Mouse (Mus musculus) cerebellum, postnatal 4 days (tissue): ENCODE measurements at regions not wholly inside any gene's neighbourhood (a gene's known extent, or its start where the extent isn't known, plus 50 kb on each side); places are given as distances from the start of the nearest gene placed in this dataset.

Experiments used
- DNase-seq, 2 experiments: peaks; one replicate each; pipeline ENCODE4 v3.0.0; 2022; ENCODE audit warnings: low spot score in 2 of 2, mixed read lengths in 1 of 2

DNA sequence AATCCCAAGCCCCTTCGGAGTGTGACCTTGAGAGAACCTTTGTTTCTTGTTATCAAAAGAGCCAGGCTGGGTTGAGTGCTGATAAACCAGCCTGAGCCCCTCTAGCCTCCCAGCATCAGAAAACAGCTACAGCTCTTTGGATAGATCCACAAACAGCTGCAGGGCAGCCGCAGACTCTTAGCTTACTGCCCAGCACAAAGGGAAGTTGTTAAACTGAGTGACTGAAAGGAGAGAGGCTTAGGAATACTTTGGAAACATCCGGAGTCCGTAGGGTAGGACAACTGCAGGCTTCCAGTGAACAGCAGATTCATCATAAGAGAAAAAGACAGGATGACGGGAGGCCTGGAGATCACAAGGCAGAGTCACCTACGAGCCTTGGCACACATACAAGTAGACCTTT lies 166.9 kb upstream of the Tyw5 start:
- DNase-seq: no peak

DNA sequence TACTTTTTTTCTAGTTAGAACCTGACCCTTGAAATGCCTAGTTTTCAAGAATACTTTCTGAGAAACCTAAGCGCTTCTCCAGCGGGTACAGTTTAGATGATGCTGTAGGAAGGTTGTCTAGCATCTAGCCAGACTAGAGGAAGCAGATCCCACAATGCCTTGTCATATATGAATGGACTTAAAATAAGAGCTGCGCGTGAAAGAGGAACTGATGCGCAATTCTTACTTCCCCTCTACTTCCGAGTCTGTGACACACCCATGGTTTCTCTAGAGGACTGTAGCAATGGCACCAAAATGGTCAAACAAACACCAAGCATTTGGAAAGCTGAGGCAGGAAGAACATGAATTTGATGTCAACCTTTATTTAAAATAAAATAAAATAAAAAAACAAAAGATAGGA lies 167.6 kb upstream of the Tyw5 start:
- DNase-seq: no peak

DNA sequence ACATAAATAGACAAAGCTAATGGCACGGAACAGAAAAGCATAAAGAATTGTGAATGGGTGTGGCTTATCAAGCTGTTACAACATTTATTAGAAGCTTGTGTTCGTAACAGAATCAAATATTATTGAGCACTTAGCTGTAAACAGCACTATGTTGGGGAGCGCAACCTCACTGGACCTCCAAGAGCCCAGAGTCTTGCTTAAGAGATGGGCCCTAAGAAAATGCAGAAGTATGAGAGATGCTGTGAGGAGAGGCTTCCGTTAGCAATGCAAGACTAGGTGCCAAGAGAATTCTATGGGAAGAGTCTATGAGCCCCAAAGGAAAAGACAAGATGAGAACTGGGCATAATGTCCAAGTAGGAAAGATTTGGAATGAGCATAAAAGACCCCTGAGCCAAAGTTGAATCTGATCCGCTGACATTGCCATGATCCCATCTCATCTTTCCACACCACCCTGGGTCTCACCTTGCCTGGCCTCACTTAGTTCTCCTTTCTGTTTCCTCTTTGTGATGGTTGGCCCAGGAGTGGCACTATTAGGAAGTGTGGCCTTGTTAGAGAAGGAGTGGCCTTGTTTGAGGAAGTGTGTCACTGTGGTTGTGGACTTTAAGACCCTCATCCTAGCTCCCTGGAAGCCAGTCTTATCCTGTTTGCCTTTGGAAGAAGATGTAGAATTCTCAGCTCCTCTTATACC lies 169.3 kb upstream of the Tyw5 start:
- no peak for DNase-seq

DNA sequence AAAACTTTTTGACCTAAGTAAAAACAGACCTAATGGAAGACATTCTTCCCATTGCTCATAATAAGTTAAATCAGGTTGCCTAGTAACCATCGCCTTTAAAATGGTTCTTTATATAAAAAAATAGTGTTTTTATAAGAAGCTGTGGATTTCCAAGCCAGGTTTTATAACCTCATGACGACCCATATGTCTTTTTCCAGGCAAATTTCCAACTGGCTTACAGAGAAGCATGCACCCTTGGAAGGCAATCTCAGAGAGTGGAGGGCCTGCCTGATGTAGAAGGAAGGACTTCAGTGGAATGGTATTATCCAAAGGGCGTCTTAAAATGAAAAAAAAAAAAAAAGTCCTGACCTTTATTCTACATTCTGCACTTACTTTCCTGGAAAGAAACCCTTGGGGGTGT lies 172.2 kb upstream of the Tyw5 start:
- no peak for DNase-seq

DNA sequence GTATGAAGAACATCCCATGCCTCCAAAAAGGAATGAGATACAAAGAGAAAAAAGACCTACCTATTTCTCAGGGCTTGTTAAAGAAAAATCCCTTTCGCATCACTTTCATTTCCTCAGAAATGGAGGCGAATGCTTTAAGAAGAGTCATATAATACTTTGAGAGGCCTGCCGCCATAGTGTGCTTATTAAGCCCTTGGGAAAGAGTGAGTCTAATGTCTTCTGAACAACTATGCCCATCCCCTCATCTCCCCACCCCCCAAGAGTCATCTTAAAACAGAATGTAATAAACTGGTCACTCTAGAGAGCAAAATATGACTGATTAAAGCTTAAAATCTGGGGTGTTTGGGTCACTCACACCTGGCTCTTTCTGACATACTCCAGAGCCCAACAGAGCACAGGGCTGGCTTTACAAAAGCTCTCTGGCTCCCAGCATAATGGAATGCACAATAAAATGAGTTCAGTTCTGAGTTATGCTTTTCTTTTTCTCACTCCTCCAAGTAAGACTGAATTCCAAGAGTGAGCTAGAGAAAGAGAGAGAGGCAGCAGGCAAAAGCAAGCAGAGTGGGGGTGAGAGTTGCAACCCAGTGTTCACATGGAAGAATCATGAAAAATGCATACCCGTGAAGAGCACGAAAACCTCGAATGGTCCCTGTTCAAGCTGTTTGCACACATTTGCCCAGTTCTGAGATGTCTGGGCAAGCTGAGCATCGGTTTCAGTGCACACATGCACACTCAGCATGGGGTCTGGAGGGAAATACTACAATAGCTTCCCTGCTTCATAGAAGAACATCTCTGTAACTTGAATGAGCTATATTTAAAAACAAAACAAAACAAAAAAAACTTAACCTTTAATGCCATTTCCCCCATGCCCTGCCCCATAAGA lies 180.0 kb upstream of the Spats2l start:
- DNase-seq: no peak

DNA sequence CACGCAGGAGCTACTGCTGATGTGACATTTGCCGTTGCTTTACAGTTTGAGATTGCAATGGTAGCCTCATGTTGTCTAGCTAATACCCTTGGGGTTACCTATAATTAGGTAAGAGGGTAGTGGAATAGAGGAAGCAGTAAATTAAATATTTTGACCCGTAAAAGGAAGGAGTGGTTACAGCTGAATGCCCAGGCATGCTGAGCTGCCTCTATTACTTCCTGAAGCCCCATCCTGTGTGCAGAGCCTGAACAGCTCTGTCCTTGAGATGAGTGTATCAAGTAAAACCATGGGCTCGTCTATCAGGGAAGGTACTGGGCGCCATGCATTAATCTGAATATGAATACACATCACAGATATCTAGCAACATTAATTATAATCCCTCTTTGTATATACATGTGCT lies 179.1 kb upstream of the Spats2l start:
- DNase-seq: no peak

DNA sequence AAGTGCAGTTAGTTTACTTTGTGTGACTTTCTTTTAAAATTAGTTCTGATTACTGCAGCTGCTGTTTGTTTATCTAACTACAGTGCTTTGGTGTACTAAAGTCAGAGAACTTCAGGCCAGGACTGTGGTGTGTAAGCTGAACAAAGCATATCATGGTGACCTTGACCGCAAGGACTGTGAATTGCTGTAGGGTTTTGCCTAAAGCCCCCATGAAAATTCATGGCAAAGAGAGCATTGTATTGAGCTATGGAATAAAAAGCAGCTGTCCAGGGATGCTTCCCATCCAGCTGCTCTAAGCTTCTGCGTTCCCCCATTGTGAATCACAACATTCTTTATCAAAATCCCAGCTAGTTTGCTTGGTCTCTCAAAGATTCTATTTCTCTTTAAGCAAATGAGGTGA lies 173.0 kb upstream of the Spats2l start:
- no peak for DNase-seq

DNA sequence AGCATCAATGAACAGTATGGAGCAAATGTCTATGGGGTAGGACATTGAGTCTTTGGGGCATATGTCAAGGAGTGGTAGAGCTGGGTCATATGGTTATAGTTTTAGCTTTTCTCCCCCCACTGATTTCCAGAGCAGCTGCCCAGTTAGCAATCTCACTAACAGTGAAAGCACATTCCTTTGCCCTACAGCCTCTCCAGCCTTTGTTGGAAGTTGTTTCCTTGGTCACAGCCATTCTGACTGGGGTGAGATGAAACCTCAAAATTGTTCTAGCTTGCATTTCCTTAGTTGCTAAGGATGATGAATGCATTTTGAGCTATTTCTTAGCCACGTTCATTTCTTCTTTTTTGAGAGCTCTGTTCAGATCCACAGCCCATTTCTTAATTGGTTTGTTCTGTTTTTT lies 168.4 kb upstream of the Spats2l start:
- DNase-seq: no peak

DNA sequence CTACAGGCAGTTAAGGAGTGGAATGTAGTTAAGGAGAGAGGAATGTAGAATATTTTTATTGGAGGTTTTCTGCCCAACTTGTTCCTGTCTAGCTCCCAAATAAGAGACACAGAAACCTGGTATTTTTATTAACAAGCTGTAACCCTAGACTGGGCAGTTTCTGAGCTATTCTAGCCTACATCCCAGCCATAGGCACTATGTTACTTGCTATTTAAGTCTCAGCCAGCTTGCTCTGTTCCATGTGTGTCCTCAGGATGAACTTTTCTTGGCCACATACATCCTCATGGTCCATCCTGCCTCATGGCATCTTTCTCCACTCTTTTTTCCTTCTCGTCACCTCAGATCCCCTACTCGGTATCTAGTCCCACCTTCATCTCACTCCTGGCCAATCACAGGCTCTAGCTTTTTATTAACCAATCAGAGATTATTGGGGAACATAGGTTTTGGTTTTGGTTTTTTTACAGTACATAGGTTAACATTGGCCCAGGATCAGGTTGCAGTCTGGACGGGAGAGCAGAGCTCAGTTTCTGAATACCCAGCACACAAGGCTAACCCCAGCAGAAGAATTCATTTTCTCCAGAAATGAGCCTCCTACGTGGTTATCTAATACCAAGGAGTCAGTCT lies 167.8 kb upstream of the Spats2l start:
- DNase-seq: no peak

DNA sequence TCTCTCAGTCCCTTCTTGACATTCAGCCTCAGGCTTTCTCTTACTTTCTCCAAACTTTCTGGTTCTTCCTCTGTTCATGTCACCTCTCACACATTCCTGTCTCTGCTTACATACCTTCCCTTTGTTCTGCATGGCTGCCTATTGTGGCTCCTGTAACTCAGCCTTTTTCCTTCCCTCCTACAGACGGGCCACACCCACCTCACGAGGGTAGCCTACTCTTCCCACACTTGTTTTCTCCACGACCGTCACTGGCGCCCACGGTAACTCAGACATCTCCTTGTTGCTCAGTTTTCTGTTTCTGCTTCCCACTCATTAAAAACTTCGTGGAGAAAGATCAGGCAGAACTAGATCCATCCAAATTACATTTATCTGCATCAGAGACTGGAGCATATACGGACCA lies 166.9 kb upstream of the Spats2l start:
- no peak for DNase-seq

DNA sequence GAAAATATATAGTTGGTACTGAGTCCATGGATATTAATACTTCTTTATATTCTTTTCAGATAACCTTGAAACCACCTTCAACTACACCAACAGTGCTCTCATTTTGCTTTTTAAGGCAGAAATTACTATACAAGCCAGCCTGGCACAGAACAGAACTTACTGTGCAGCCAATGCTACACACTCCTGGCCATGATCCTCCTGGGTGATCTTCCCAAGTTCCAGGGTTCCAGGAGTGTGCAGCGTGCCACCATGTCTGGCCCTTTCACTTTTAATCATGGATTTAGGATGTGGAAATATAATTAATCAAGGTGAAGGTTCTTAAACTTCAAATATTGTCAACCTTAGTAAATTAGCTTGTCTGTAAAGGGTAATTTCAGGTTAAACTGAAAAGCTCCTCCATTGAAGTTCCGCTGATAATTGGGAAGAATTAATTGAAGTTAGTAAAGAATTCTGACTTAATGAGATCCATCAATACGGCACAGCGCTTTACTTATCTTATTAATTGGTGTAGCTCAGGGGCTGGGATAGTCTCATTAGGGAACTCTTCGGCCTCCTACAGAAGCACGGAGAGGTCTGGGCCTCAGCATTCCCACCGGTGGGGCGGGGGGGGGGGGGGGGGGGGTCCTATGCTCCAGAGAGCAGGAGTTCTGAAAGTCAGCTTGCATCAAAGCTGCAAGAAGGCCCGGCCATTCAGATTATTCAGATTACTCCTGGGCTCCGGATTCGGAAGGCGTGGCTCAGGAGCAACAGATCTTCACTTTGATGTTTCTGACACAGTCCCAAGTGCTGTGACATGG lies 166.1 kb upstream of the Spats2l start:
- no peak for DNase-seq

DNA sequence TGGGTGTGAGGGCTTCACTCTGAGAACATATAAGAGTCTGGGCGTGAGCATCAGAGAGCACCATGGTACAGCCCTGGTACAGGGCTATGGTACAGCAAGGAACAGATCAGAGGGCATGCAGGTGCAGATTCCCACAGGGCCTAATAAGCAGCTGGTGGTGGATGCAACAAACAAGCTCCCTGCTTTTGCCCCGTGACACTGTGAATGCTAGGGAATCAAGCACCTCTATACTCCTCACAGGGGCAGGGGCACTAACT lies 165.6 kb upstream of the Spats2l start:
- DNase-seq: no peak

DNA sequence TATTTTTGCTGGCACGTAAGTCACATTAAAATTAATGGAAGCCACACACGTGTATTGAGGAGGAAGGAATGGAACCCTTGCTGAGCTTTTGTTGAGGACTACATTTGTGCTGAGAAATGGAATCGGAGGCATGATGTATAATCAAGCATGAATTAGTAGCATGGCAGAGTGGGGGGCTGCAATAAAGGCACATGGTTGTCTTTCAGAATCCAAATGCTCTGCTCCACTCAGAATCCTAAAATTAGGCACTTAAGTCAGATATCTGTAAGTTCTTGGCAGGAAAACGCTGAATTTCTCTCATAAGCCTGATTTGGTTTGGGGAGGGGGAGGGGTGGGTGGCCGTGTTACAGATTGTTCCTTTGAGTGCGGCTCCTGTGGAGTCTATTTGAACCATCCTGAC lies 164.7 kb upstream of the Spats2l start:
- no peak for DNase-seq

DNA sequence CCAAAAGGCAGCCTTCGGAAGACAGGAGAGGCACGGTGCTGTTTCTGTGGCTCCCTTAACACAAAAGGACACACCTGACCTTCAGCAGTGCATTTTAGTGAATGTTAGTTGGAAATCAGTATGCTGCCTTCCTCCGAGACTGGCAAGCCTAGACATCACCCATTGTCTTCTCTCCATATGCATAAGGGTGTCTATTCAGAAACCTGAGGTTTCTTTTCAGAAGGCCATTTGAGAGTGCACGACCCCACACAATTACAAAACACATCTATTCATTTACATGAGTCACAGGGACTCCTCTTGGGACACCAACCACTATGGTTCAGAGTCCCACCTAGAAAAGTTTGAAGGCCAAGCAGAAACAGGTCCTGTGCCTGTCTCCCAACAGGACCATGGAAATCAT lies 161.8 kb upstream of the Spats2l start:
- DNase-seq: no peak

DNA sequence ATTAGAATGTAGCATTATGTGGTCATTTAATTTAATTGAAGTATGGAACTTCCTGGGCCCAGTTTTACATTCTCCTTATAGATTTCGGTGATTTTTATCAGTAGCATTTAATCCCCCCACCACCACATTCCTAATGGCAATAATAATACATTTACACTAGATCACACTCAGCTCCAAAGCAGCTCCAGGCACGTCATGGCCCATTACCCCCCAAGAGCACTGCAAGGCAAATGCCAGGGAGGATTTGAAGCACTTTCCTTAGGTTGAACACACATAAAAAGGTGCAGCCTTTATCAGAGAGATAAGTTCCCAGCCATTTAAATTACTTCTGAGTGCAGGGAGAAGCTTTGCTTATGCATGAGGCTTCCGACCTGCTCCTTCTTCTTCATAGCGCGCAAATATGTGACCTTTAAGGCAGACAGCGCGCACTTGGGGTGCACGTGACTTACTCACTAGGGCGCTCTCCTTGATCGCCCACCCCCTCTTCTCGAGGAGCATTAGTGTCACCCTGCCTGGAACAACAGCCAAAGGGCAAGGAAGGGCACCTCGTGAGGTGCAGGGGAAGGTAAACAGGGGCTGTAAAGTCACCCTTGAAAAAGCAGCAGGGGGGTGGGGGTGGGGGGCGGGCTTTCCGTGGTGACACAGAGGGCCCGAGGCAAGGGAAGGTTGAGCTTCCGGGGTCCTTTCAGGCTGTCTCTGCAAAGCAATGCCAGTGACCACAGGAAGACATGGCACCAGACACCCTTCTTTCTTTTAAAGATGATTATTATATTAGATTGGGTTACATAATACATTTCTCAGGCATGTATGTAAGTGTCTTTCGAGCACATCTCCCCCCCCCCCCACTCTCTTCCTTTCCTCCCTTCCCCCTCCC lies 160.8 kb upstream of the Spats2l start:
- no peak for DNase-seq

DNA sequence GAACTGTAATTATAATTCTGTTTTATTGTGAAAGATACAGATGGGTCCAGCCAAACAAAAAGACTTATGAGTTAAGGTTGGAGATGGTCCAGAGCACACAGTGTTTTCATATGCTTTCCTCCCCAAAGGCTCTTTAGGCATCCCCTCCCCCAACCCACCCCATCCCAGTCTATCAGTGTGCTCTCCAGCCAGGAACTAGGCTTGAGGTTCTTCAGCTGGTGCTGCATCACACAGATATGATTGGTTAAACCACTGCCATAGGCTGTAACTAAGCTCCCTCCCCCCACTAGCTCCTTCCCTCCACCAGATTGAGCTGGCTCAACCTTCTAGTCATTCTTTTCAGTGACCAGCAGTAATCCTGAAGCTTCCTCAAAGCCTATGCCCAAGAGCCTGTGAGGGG lies 158.8 kb upstream of the Spats2l start:
- no peak for DNase-seq

DNA sequence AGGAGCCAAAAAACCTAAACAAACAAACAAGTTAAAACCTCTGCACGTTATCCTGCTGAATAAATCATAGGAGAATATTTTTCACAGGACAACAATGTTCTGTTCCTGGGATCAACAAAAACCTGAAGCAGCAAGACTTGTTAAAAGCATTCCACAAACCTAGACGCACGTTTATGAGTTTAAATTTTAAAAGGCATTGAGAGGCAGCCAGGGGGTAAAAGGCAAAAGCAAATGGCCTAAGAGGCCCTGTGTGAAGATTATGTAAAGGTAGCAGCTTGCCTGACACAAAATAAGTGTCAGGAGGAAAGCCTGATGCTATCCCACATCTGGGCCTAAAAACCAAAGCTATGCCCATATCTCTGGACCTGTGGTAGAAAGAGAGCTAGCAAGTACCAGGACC lies 156.6 kb upstream of the Spats2l start:
- DNase-seq: no peak

DNA sequence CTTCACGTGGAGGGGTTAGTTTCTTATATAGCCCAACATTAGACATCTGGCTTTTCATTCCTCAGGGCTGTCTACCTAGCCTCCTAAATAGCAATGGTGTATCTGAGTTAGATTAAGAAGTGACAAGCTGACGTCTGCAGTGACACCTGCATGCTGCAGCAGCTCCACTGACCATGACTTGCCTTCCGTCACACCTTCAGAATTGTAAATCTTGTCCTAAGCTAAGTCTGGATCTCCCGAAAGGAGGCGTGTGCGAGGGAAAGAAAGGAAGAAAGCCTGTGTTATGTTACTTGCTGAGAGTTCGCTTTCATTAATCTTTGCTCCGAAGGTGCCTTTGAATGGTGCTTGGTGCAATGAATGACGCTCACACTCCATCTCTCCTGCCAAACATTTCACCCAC lies 151.4 kb upstream of the Spats2l start:
- DNase-seq: no peak

DNA sequence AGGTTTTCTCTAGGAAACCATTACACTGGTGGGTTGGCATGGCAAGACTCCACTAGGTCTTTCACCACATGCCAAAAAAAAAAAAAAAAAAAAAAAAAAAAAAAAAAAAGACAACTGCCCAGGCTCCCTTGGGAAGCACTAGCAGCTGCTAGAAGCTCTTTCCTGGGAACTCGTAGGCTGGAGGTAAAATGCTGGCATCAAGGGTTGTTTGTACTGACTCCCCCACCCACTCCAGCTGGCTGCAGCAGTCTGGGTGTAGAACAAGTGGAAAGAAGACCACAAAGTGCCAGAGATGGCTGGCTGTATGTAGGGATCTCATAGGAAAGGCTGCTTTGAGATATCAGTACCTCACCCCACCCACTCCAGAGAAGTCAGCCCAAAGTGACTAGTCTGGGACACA lies 140.0 kb upstream of the Spats2l start:
- no peak for DNase-seq

DNA sequence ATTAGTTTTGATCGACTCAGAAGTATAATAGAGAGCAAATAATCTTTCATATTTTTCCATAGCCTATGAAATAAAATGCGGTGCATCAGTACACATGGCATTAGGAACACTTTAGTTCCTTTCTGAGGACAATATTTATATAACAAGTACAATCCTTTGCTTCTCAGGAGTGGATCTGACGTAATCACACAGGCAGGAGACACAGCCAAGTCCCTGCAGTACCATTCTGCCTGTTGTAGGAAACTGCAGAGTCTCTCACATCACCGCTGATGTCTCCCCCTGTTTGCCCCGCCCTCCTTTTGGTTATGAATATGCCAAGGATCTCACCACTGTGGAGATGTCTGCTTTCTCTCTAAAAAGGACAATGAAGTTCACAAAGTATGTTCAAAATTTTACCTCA lies 131.8 kb upstream of the Spats2l start:
- DNase-seq: no peak

DNA sequence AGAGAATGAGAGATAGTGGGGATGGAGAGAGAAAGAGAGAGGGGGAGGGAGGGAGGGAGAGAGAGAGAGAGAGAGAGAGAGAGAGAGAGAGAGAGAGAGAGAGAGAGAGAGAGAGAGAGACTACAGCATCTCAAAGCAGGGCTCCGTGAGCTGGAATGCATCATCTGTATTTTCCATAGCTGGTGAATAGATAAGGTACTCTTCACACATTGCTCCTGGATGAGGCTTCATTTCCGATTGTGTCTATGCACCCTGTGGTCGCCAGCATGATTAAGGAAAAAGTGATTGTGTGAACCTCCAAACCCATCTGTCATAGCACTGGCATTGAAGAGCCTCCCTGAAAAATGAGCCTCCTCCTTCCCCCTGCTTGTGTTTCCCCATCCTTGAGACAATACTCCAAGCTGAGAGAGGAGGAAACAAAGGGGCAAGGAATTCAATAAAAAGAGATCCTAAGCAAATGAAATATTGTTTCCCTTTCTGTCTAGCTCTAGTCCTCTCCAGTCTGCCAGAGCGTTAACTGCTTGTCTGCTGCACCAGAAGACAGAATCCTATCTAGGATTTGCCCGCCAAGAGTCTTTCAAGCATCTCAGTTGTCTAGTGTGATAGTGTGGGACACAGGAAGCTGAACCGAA lies 130.4 kb upstream of the Spats2l start:
- DNase-seq: no peak
